Mouse (Mus musculus) MEL-GATA-1-ER (cell line): ENCODE data around the gene Shisa5.
A peak's percentile ranks its signal among the peaks of the same experiment; 100 is the strongest.

Experiments used
- DNase-seq: peaks from one replicate; pipeline ENCODE4 v3.0.0-alpha.2; 2012; ENCODE audit warnings: low read depth; ENCODE audit errors: extremely low read depth

Gene Shisa5

GRCm38 (mm10) chr9:109053851-109054250 is 15.5 kb downstream of the Shisa5 start:
- no peak for DNase-seq

- DNase-seq: peak; percentile 93
Measured at GRCm38 (mm10) chr9:109054712-109055111, 16.3 kb downstream of the Shisa5 start.

GRCm38 (mm10) chr9:109055271-109056030 is 17.1 kb downstream of the Shisa5 start:
- no peak for DNase-seq

- no peak for DNase-seq
Measured at GRCm38 (mm10) chr9:109056081-109056690, 17.8 kb downstream of the Shisa5 start.

GRCm38 (mm10) chr9:109056916-109057315 is 18.6 kb downstream of the Shisa5 start:
- no peak for DNase-seq

- DNase-seq: peak; percentile 68
Measured at GRCm38 (mm10) chr9:109057543-109057942, 19.2 kb downstream of the Shisa5 start.

GRCm38 (mm10) chr9:109058006-109058765 is 19.8 kb downstream of the Shisa5 start:
- DNase-seq: no peak

- peak; percentile 82 for DNase-seq
Measured at GRCm38 (mm10) chr9:109059136-109059903, 21.0 kb downstream of the Shisa5 start, which contains the start of gene Trex1. Trex1 (minus strand) TSS chr9:109059734.

- DNase-seq: no peak
Measured at GRCm38 (mm10) chr9:109060184-109060897, 22.0 kb downstream of the Shisa5 start.

GRCm38 (mm10) chr9:109060898-109061295 is 22.5 kb downstream of the Shisa5 start:
- DNase-seq: no peak

GRCm38 (mm10) chr9:109068095-109068735 is 29.9 kb downstream of the Shisa5 start:
- DNase-seq: no peak

- peak; percentile 76 for DNase-seq
Measured at GRCm38 (mm10) chr9:109073661-109074573, 35.6 kb downstream of the Shisa5 start, which contains the start of gene Atrip. Atrip (minus strand) TSS chr9:109074124.

- DNase-seq: no peak
Measured at GRCm38 (mm10) chr9:109080516-109080915, 42.2 kb downstream of the Shisa5 start.

- DNase-seq: no peak
Measured at GRCm38 (mm10) chr9:109081749-109082123, 43.4 kb downstream of the Shisa5 start.

GRCm38 (mm10) chr9:109082124-109082800 is 43.9 kb downstream of the Shisa5 start, which contains the start of the genes Ccdc51 and Tma7:
Ccdc51 (plus strand) TSS chr9:109082493.
Tma7 (minus strand) TSS chr9:109082587.
- DNase-seq: peak; percentile 93

GRCm38 (mm10) chr9:109084922-109085321 is 46.6 kb downstream of the Shisa5 start:
- DNase-seq: no peak

- DNase-seq: no peak
Measured at GRCm38 (mm10) chr9:109087987-109088386, 49.6 kb downstream of the Shisa5 start.

- DNase-seq: no peak
Measured at GRCm38 (mm10) chr9:109090446-109090845, 52.1 kb downstream of the Shisa5 start.
